Comparison of ENCODE assay signal across 22 mouse cellular contexts in genomic region chr9:95556067-95556512, GRCm38 (mm10). TPM values are rescaled to one million over a fixed set of nuclear protein-coding genes. Genes with fewer than 3 reads are reported as not detected.
DNase-seq lines count a peak whose midpoint lies in the region; ATAC-seq and TF ChIP-seq lines count a peak whose summit lies in the region.
"Had no signal": no experiment of that assay in that cellular context is flagged by ENCODE, and none has a peak within 500 bp of the region (broad histone marks: within the 10 kb centered on the region; RNA-seq: fewer than 3 reads in every experiment).

No protein-coding gene starts in this region.

- H3K9ac ChIP-seq in liver, postnatal 0 days (replicated peaks): peak overlapping the region; percentile 17
- H3K9ac ChIP-seq: forebrain, embryonic 12.5 days; hindbrain, embryonic 15.5 days; kidney, embryonic 15.5 days had no signal

- H3K4me1 ChIP-seq in testis, adult 2 months (ENCODE audit: control insufficient read depth, insufficient read depth, low read length): peaks cover 6% of the 10 kb centered on the region
- peaks cover 64% of the 10 kb centered on the region for H3K4me1 ChIP-seq in liver, postnatal 0 days (ENCODE audit: insufficient read depth)

- H3K27me3 ChIP-seq in testis, adult 2 months (ENCODE audit: control insufficient read depth, insufficient read depth, low read length): no peaks in the 10 kb centered on the region
- H3K27me3 ChIP-seq in liver, postnatal 0 days (ENCODE audit: insufficient read depth, low read length): peaks cover 21% of the 10 kb centered on the region; the same call in 1 of the 2 replicates

- no peaks in the 10 kb centered on the region for H3K9me3 ChIP-seq in liver, postnatal 0 days (ENCODE audit: low read length)
- H3K9me3 ChIP-seq: forebrain, embryonic 12.5 days; hindbrain, embryonic 15.5 days; kidney, embryonic 15.5 days had no signal

- no peaks in the 10 kb centered on the region for H3K36me3 ChIP-seq in testis, adult 2 months (ENCODE audit: control insufficient read depth, insufficient read depth, low read length)
- H3K36me3 ChIP-seq in liver, postnatal 0 days (replicated peaks; ENCODE audit: insufficient read depth, low read length): no peaks in the 10 kb centered on the region
- H3K36me3 ChIP-seq: forebrain, embryonic 12.5 days; hindbrain, embryonic 15.5 days; kidney, embryonic 15.5 days had no signal

- H3K27ac ChIP-seq in testis, adult 2 months (ENCODE audit: control insufficient read depth, insufficient read depth, low read depth, low read length): no peak overlapping the region
- H3K27ac ChIP-seq in liver, postnatal 0 days (ENCODE audit: low read depth): peak overlapping the region; percentile 92
- H3K27ac ChIP-seq: forebrain, embryonic 12.5 days; hindbrain, embryonic 15.5 days; kidney, embryonic 15.5 days had no signal

- H3K4me2 ChIP-seq in liver, postnatal 0 days (ENCODE audit: low read depth, low read length): peak overlapping the region; percentile 42
- H3K4me2 ChIP-seq: forebrain, embryonic 12.5 days; hindbrain, embryonic 15.5 days; kidney, embryonic 15.5 days; midbrain, embryonic 11.5 days had no signal

- 59% methylated on average over 4 of the region's 4 CpGs for WGBS in liver, postnatal 0 days (ENCODE audit: insufficient replicate concordance)

- H3K4me3 ChIP-seq in testis, adult 2 months (ENCODE audit: control insufficient read depth, low read depth, low read length): peak overlapping the region; percentile 44
- no peak overlapping the region for H3K4me3 ChIP-seq in liver, postnatal 0 days (ENCODE audit: low read depth, low read length)
- H3K4me3 ChIP-seq: forebrain, embryonic 12.5 days; hindbrain, embryonic 15.5 days; kidney, embryonic 15.5 days had no signal

- ATAC-seq in liver, postnatal 0 days: peak; percentile 44
- no peak for ATAC-seq in monocyte, adult 5-6 weeks (replicated peaks; ENCODE audit: insufficient number of reproducible peaks, low FRiP score, low TSS enrichment, poor library complexity, severe bottlenecking)
- ATAC-seq: intestine, embryonic 16.5 days had no signal

- peak; percentile 92 for TF ChIP-seq EP300 in liver, postnatal 0 days (IDR thresholded peaks at IDR 0.05; ENCODE audit: low read depth)

- DNase-seq in testis, postnatal 10 days (ENCODE audit: low spot score): no peak
- peak; percentile 61 for DNase-seq in liver
- peak; percentile 48 for DNase-seq in liver, postnatal 0 days
- DNase-seq in adrenal gland, adult 8-10 months: no peak
- no peak for DNase-seq in layer of hippocampus, adult 9-10 months (ENCODE audit: low spot score)
- DNase-seq: adrenal gland, adult 2 months; B cell, adult 2 months; cerebellum, adult 2 months; gastrocnemius, postnatal 14 days; heart, postnatal 10 days; layer of hippocampus, postnatal 36 days; left cerebral cortex, postnatal 4 days; lung, adult 2 months; lung, postnatal 36 days; thymus, adult 18-20 months had no signal

- no peak for TF ChIP-seq POLR2A in testis, adult 2 months (IDR thresholded peaks at IDR 0.05; ENCODE audit: control insufficient read depth, low read depth, low read length)

- TF ChIP-seq CTCF in testis, adult 2 months (IDR thresholded peaks at IDR 0.05; ENCODE audit: control insufficient read depth, insufficient read depth, insufficient replicate concordance, low read depth, low read length): no peak
- TF ChIP-seq CTCF in liver, postnatal 0 days (IDR thresholded peaks at IDR 0.05; ENCODE audit: low read depth): no peak

RNA-seq across cellular contexts. Expression of gene Paqr9, which starts 3.4 kb away (rescaled TPM):
- 58.7 and 63.4 TPM in 2 replicates for polyA plus RNA-seq in testis, adult 2 months (2012; rRNA removed)
- polyA plus RNA-seq in liver, postnatal 0 days (2015; fragmentation: Nextera tagmentation; extraction: Ambion mirVana): 63.6 and 68.7 TPM in 2 replicates
- 1 to 10 TPM; 1.8 to 7.8 (median 5.6) TPM for total RNA-seq in adrenal gland, adult 8-10 months (2022)
- total RNA-seq in monocyte, adult 5-6 weeks (2017): 0.57 to 1.4 TPM in 2 of 3 replicates, not detected in the other

RNA-seq across cellular contexts. Expression of gene U2surp, which starts 44.3 kb away (rescaled TPM):
- 3.3 and 4.0 TPM in 2 replicates for polyA plus RNA-seq in testis, adult 2 months (2012; rRNA removed)
- polyA plus RNA-seq in liver, postnatal 0 days (2015; fragmentation: Nextera tagmentation; extraction: Ambion mirVana): 56.5 and 60.9 TPM in 2 replicates
- total RNA-seq in adrenal gland, adult 8-10 months (2022): 10 to 100 TPM; 49.6 to 66.1 (median 61.3) TPM
- total RNA-seq in monocyte, adult 5-6 weeks (2017): 105 to 140 TPM (median 116 TPM) in 3 replicates

Comparison
In these comparisons a context has a peak if more than half of its experiments do, and no peak if none do; other contexts are left out.
1. DNase-seq: peak in liver (single experiment) and liver, postnatal 0 days (single experiment); none in testis, postnatal 10 days (single experiment), adrenal gland, adult 8-10 months (single experiment) and layer of hippocampus, adult 9-10 months (single experiment).